Mouse (Mus musculus): ENCODE measurements around the gene Trim66.

The Trim66 gene

DNA sequence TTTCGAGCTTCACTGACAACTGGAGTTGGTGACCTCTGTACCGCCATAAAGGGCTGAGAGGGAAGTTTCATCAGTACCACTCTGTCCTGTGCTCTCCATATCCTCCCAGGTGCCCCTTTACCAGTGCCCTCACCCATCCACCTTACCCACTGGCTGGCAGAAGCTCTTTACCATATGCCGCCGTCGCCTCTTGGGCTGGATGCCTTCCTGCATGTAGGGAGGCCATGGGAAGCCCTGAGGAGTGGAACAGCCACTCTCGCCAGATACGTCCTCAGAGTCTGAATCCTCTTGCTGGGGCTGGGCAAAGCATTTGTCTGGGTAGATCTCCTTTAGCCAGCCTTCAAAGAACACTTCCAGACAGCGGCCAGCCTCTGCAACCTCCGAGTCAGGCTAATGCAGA lies 53.1 kb downstream of the Trim66 start:
- DNase-seq (ENCODE audit: low read depth, low spot score) = no peak

- DNase-seq (ENCODE audit: low read depth, low spot score) = no peak
Observed at GRCm38 (mm10) chr7:109448060-109448459, 59.9 kb downstream of the Trim66 start.

GRCm38 (mm10) chr7:109445012-109445411 lies 62.9 kb downstream of the Trim66 start:
- peak; percentile 18 for DNase-seq (ENCODE audit: low read depth, low spot score)

GRCm38 (mm10) chr7:109442739-109443138 lies 65.2 kb downstream of the Trim66 start:
- no peak for DNase-seq (ENCODE audit: low read depth, low spot score)

DNA sequence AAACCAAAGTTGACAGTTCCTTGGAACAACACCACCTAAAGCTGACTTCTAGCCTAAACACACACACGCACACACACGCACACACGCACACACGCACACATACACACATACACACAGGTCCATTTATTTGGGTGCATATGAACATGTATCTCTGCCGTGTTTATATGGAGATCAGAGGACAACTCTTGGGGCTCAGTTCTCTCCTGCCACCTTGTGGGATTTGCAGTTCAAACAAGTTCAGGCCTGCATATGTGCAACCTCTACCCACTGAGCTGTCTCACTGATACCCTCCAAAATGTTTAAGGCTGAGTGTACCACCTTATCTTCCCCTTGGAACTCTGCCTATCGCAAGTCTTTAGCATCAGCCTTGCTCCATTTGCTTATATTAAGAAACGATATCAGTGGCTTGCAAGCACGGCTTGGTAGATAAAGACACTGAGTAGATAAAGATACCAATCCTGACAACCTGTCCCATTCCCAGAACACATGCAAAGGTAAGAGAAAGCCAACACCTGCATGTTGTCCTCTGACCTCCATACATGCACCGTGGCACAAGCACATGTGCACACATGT lies 67.2 kb downstream of the Trim66 start:
- no peak for DNase-seq (ENCODE audit: low read depth, low spot score)

- DNase-seq (ENCODE audit: low read depth, low spot score) = no peak
Observed at GRCm38 (mm10) chr7:109438781-109439591, 68.9 kb downstream of the Trim66 start, which contains the start of gene Stk33. Gene Stk33, minus strand, starts transcription at chr7:109439081.

- peak; percentile 36 for DNase-seq (ENCODE audit: low read depth, low spot score)
Observed at GRCm38 (mm10) chr7:109424422-109425159, 83.3 kb downstream of the Trim66 start.

DNA sequence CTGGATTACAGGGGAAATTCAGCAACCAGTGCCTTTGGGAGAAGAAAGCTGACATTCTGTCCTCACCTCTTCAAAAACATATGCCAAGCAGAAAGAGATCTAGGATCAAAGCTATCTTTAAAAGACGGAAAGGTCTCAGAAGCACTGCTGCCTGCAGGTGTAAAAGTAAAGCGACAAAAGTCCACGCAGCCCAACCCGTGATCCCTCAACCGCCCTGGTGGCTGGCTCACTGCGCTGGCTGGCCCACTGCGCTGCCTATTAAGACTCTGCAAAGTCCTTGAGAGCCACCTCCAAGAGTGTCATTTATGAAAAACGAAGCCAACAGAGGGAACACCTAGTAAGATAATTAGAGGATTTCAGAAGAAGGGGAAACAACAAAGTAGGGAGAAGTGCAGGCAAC lies 85.1 kb downstream of the Trim66 start:
- no peak for DNase-seq (ENCODE audit: low read depth, low spot score)

GRCm38 (mm10) chr7:109405491-109405890 lies 102.4 kb downstream of the Trim66 start:
- DNase-seq (ENCODE audit: low read depth, low spot score) = no peak

GRCm38 (mm10) chr7:109399299-109399698 lies 108.6 kb downstream of the Trim66 start:
- DNase-seq (ENCODE audit: low read depth, low spot score) = no peak

All from retina, adult 2 months (tissue).